Mouse (Mus musculus) cerebellum, postnatal 14 days (tissue): ENCODE data around the gene Nupr1.
A peak's percentile ranks its signal among the peaks of the same experiment; 100 is the strongest.

Experiments
- DNase-seq, 2 experiments: peaks; one replicate each; pipeline ENCODE4 v3.0.0; 2021; ENCODE audit warnings: mixed read lengths in 2 of 2

Gene Nupr1

DNA sequence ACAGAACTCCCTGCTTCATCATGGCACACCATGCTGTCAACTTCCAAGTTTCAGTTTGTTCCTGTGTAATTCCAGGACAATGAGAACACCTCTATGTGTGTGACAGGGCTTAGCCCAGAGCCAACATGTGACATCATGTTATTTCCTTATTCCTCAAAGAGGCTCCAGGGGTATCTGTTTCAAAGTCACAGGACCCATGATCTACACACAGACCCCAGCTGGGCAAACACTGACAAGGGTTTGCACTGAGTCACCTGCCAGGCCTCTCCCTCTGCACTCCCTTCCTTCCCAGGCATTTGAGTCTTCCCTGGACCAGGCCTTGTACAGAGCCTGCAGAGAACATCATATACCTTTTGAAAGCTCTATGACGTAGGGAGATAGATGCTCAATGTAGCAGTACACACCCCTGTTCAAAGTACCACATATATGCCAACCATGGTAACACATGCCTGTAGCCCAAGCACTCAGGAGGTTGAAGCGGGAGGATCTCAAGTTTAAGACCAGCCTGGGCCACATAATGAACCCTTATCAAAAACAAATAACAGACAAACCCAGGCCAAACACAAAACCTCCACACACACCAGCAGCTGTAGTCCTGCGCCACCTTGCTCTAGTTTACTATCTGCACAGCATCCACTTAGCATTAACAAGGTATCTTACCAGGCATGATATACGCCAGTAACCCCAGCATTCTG lies at the start of gene Nupr1:
Gene Nupr1, minus strand, starts transcription at position 38 of the 695 bp plus-strand sequence.
- no peak for DNase-seq

DNA sequence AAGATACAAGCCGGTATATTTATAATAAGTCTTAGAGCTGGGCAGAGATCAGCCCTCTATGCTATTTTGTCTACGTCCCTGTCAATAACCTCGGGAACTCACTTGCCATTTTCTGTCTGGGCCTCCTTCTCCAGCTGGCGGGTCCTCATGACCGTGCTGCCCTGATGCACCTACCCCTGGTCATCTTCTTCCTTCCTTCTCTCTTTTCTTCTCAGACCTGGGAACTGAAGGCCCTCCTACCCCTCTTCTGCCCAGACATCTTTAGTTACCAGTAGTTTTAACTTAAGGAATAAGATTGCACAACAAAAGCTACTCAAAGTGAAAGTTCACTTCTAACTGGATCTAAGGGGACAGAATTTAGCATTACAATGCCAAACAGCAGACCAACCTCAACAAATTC lies 49.0 kb upstream of the Nupr1 start:
- no peak for DNase-seq

- no peak for DNase-seq
These were observed 48.1 kb upstream of the Nupr1 start for GRCm38 (mm10) chr7:126678545-126679341.

DNA sequence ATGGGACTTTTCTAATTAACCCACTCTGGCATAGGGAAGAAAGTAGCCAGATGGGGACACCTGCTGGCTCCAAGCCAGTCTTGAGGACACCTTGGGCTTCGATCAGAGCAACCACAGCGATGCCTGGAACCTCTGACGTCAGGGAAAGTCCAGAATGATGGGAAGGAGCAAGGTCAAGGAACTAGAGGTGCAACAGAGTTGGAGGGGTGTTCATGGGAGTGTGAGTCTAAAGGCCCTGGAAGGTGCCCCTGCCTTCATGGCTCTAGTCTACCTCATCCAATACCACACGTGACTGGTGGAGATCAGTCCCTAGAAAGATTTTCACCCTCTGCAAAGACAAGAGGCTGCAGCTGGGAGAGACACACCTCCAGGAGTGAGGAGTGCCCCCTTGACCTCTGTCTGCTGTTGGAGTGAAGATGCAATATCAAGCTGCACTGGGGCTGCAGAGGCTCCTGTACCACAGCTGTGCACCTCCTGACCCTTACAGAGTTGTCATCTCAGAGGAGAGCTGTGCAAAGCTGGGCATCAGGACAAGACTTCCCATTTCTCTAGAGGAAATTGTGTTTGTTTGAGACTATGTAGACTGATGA lies 46.1 kb upstream of the Nupr1 start:
- DNase-seq = no peak

DNA sequence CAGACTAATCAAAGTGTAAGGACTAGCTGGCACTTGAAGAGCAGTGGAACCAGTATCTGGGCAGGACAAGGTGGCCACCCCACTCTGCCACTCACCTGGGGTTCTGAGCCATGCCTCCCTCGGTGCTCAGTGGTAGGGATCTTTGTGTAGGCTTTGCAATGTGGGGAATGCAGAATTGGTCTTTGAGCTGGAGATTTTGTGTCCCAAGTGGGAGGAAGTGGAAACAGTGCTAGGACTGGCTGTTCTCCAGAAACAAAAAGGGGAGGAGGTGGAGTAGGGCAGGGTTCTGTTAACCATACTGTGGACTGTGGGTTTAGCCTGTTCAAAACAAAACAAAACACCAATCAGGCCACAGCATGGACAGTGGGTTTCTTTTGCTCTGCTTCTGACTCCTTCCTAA lies 45.5 kb upstream of the Nupr1 start, which contains the start of gene Sult1a1:
Gene Sult1a1, minus strand, starts transcription at position 226 of the 400 bp plus-strand sequence.
- no peak for DNase-seq

- DNase-seq = no peak
These were observed 44.4 kb upstream of the Nupr1 start for GRCm38 (mm10) chr7:126675104-126675503.

GRCm38 (mm10) chr7:126672111-126672510 lies 41.5 kb upstream of the Nupr1 start:
- DNase-seq = no peak

DNA sequence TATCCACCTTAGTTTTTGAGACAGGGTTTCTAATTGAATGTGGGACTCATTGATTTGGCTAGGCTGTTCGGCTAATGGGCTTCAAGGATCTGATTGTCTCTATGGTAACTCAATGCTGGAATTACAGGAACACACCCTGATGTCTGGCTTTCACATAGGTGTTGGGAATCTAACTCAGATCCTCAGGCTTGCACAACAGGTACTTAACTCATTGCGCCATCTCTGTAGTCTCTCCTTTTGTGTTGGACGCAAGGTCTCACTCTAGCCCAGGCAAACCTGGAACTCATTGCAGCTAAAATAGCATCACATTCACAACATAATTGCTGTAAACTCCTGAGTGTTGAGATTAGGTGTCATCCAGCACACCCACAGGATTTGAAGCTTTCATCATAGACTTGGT lies 39.5 kb upstream of the Nupr1 start:
- no peak for DNase-seq

- DNase-seq = no peak
These were observed 37.8 kb upstream of the Nupr1 start for GRCm38 (mm10) chr7:126668452-126668851.

- no peak for DNase-seq
These were observed 36.9 kb upstream of the Nupr1 start for GRCm38 (mm10) chr7:126667495-126668090.

GRCm38 (mm10) chr7:126665269-126665668 lies 34.6 kb upstream of the Nupr1 start:
- DNase-seq = no peak

DNA sequence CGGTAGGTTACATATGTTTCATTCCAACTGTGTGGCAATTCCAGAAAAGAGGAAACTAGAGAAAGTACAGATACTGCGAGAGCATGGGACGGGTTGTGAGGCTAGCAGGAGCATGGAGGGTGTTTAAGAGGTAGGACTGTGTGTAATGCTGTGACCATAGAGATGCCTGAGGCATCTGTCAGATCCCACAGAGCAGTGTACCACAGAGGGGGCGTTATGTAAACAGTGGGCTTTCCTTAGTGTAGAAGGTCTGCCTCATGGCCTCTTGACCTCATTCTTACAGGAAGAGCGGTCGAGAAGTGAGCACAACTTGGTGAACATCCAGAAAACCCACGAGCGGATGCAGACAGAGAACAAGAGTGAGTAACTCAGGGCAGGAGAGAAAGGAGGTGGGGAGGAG lies 33.0 kb upstream of the Nupr1 start:
- no peak for DNase-seq

- DNase-seq = no peak
These were observed 29.1 kb upstream of the Nupr1 start for GRCm38 (mm10) chr7:126659771-126660170.

DNA sequence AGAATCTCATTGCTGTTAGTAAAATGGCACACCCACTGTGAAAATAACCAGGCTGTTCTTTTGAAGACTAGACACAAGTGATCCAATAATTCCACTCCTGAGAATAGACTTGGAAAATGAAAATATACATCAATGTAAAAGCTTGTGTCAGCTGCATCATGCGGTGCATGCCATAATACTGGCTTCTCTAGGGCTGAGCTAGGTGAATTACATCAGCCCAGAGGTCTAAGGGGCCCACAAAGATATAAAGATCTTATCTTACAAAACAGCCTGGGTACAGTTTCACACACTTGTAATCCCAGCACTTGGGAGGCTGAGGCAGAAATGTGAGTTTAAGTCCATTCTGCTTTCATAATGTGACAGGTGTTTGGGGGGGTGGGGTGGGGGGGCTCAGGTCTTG lies 26.9 kb upstream of the Nupr1 start:
- no peak for DNase-seq

GRCm38 (mm10) chr7:126655695-126656094 lies 25.0 kb upstream of the Nupr1 start:
- no peak for DNase-seq

DNA sequence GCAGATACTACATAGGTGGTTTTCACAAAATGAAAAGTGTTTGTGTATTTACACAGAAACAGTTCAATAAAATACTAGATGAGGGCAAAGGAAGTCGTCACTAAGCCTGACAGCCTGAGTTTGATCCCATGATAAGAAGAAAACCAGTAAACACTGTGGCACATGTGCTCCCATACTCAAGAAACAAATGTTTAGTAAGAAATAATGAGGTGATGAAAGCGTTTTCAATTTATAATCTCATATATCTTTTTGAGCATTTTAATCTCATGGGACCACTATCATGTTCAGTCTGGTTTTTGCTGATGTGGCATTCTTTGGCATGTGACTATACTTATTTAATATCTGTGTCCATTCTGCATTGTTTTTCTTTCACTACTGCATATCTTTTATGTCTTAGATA lies 23.3 kb upstream of the Nupr1 start:
- DNase-seq = no peak

GRCm38 (mm10) chr7:126650852-126651251 lies 20.2 kb upstream of the Nupr1 start:
- no peak for DNase-seq

- DNase-seq = peak; percentile 96 to 97
These were observed 18.8 kb upstream of the Nupr1 start, which contains the start of gene Sgf29 for GRCm38 (mm10) chr7:126649231-126650051. Gene Sgf29 (plus strand): TSS chr7:126649309.

- peak; percentile 21 to 45 for DNase-seq
These were observed 17.8 kb upstream of the Nupr1 start for GRCm38 (mm10) chr7:126648486-126648885.

- no peak for DNase-seq
These were observed 15.0 kb upstream of the Nupr1 start for GRCm38 (mm10) chr7:126645708-126646107.

- no peak for DNase-seq
These were observed 14.3 kb upstream of the Nupr1 start for GRCm38 (mm10) chr7:126644914-126645313.

GRCm38 (mm10) chr7:126644345-126644744 lies 13.7 kb upstream of the Nupr1 start:
- no peak for DNase-seq
